Mouse (Mus musculus): ENCODE data around the gene Slc25a3.

Slc25a3 gene

DNA sequence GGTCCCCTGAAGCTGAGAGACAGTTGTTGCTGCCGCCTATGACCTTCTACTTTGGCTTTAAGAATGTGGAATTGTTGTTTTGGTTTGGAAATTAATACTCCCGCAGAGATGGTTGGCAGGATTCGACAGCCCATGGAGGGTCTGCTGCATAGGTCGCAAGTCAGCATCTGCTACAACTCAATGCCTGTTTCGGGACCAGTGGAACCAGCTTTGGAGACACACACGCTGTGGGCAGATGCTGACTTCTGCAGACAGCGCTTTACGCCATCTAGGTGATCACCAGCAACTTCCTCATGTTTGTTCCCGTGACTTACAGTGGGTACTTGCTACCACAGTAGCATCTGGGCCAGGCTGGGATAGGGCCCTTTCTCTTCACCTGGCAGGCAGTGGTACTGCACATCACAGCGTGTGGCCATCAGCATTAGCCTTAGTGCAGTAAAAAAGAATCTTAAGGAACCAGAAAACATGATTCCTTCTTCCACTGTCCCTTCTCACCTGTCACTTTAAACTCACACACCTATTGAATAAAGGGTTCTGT is 18.9 kb upstream of the Slc25a3 start:
- DNase-seq (ENCODE audit: low read depth), result no peak

DNA sequence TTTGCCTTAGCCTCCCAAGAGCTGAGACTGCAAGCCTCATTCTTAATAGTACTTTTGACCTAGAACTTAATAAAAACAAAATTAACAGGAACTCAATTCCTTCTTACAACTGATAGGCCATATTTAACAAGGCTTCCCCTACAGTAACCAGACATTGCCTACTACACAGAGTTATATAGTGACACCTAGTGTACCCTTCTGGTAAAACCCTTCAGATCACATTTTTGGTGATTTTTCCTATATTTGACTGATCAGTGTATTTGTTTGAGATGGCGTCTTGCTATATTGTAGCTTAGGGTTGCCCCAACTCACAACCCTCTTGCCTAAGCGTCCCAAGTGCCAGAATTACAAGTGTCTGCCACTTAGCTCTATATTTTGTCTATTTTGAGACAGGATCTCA is 17.7 kb upstream of the Slc25a3 start:
- DNase-seq (ENCODE audit: low read depth), result peak; percentile 33

DNA sequence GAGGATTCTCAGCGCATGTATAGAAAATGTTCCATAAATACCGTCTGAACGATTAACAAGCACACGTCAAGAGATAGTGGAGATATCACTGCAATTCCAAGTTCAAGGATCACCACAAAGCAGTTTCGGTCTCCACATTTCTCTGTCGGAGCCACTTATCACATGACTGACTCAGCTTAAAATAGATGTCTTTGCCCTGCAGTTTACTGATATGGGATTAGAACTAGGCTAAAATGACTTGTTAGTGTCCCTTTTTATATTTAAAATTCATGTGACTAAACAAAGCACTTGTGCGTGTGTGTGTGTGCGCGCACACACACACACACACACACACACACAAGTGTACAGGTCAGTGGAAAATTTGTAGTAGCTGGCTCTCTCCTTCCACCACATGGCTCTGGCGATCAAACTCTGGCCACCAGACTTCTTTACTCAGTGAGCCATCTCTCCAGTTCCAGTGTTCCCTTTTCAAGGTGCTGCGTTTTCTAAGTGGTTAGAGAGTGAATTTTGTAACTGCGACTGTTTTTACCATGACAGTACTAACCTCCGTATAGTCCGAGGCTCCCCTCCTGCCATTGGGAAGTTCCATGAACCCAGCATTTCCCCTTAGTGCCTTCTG is 15.4 kb upstream of the Slc25a3 start:
- DNase-seq (ENCODE audit: low read depth), result no peak

DNA sequence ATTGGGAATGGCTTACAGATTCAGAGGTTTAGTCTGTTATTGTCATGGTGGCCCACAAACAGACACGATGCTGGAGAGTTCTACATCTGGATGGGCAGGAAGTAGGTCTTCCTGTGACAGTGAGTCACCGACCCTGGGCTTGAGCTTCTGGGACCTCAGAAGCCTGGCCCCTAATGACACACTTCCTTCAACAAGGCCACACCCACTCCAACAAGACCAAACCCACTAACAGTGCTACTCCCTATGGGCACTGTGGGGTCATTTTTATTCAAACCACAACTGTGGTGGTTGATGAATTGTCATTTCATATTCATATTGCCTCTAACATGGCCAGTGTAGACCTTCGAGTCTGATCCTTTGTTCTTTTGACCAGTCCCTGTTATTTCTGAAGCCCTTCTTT is 14.5 kb upstream of the Slc25a3 start:
- no peak for DNase-seq (ENCODE audit: low read depth)

DNA sequence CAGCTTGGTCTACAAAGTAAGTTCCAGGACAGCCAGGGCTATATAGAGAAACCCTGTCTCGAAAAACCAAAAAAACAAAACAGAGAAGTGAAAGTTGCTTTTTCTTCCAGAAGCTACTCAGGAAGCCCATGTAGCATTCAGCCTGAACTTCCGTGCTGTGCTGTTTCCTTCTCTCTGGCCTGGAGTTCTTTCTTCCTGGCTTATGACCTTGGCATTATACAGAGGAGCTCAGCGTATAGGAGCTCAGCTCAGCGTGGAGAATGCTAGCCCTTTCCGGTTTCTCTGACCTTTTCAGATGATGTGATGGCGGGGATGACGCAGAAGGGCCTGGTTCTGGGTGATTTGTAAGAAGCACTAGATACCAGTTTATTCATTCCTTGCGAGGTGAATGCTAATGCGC is 13.5 kb upstream of the Slc25a3 start:
- no peak for DNase-seq (ENCODE audit: low read depth)

DNA sequence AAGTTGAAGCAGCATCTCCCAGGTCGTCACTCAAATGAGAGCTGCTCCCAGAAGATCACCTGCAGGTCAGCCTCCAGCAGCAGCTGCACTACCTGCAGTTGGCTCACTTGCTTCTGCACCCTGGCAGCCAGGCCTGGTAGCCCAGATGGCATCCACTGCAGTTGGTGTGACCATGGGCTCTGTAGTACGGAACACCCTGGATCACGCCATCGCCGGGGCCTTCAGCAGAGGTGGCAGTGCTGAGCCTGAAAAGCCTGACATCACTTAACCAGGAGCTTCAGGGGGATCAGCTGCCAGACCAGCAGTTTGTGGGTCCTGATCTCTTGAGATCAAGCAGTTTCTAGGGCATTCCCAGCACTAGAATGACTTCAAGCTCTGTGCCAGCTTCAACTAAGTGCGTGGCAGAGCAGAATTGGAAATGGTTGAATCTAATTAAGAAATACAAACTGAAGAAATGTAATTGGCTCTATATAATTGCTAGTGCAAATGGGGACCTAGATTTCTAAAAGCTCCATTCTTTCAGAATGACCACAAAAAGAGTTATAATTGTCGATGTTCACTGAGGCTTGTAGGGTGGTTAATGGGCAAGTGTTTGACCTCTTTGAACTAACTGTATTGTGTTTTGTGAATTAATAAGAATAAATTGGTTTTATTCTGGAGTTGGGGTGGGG is 11.6 kb upstream of the Slc25a3 start:
- DNase-seq (ENCODE audit: low read depth), result no peak

DNA sequence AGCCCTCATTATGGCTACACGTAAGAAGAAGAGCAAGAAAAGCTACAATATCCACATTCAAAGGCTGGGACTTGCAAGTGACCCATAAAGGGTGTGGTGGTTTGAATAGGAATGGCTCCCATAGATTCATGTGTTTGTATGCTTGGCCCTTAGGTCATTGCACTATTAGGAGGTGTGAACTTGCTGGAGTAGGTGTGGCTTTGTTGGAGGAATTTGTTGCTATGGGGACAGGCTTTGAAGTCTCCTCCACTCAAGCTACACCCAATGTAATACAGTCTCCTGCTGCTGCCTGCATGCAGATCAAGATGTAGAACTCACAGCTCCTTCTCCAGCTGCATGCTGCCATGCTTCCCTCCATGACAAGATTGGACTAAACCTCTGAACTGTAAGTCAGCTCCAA is 7.7 kb upstream of the Slc25a3 start:
- DNase-seq (ENCODE audit: low read depth), result no peak

DNA sequence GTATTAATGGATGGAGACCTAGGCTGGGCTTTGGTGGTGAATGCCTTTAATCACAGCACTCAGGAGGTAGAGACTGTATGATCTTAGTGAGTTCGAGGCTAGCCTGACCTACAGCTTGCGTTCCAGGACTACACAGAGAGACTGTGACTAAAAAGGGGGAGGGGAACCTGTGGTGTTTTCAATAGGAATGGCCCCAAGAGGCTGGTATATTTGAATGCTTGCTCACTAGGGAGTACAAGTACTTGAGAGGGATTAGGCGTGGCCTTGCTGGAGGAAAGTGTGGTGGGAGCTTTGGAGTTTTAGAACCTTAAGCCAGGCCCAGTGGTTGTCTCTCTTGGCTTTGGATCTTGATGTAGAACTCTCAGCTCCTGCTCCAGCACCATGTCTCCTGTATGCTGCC is 6.9 kb upstream of the Slc25a3 start:
- no peak for DNase-seq (ENCODE audit: low read depth)

DNA sequence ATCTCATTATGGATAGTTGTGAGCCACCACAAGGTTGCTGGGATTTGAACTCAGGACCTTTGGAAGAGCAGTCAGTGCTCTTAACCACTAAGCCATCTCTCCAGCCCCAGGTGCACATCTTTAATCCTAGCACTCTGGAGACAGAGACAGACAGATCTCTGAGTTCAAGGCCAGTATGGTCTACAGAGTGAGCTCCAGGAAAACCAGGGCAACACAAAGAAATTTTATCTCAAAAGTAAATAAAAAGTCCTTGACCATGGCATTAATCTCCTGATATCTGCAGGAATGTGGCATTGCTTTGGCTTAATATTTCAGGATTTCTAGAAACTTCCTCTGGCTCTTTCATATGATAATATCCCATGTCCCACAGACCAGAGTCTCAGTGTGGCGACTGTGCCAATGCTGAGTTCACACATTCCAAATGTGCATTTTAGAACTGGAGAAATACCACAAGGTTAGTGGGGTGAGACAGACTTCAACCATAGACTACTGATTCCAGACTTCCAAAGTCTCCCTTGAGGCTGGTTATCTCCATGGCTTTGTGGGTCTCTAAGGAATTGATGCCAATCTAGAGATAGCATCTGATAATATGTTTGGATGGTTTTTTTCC is 4.8 kb upstream of the Slc25a3 start:
- no peak for DNase-seq (ENCODE audit: low read depth)

DNA sequence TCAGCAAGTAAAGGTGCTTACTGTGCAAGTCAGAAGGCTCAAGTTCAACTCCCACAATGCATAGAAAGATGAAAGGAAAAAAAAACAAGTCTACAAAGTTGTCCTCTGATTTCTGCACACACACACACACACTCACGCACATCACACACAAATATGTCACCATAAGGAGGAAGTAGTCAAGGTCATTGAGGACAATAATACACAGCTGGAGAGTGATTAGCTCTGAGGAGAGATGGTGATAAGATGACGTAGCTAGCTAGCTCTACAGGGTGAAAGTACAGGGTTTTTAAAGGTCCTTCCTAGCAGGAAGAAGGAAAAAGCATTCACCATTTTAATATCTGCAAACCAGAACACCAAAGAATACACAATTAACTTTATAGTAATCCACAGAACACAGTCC is 3.5 kb upstream of the Slc25a3 start:
- DNase-seq (ENCODE audit: low read depth), result no peak

DNA sequence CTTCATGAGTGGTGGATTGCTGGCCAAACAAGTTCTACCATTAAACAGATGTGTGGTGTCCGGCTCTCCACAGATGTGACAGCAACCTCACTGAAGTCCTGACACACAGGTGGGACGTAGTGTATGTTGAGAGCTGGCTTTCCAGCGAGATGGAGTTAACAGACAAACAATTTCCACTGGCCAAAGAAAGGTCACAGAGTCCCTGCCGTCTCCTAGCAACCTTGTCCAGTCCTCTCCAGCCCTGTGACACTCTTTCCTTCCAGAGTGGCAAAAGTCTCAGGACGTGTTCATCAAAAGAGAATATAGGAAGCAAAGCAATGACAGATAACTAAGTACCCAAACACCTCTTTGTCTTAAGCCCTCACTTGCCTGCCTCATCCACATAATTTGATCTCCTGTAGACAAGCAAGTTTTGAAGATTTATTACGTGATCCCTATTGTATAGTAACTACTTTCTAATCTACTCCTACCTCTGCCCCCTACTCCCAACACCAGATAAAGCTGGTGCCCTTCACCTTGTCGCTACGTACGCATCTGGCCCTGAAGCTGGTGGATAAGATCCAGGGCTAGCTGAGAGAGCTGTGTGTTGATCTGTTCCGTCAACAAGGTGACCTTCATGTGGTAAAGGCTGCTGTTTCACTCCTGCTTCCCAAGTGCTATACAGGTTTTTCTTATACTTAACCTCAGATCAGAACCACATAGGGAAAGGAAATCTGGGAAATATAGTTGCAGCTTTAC is 2.9 kb upstream of the Slc25a3 start:
- no peak for DNase-seq (ENCODE audit: low read depth)

DNA sequence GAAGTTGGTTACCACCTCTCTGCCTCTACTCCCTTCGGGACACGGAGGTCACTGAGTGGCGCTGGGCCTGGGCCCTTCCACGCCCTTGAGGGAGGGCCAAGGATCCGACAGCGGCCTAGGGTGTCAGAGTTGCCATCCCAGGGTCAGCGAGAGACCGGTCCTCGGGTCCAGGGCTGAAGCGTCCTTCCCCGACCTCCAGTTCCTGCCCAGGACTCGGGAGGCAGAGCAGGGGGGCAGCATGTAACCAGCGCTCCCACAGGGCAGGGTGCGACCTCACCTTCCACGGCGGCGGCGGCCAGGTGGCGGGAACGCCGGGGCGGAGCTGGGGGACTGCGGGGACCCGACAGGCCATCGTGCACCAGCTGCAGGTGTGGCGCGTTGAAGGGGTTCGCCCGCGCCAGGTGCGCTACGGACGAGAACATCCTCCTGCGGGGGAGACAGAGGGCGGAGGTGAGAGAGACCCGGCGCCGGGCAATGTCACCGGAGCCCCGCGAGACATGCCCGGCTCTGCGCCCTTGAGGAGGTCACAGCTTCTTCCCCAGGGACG is 505 bp downstream of the Slc25a3 start:
- DNase-seq (ENCODE audit: low read depth), result no peak

DNA sequence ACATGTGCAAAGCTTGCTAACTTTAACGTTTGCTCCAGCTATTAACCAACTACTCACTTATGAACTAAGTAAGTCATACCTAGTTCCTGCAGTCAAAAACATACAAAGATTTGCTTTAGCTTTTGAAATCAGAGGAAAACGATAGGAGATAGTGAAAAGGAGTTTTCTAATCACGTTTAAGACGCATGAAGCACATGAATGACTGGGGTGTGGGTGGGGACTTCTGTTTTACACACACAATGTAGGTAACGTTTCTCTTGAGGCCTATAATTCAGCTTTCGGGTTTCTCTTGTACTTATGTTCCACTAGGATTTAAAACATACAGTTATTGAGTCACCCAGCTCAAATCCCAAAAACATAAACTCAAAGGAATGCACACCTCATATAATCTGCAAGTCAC is 1.2 kb downstream of the Slc25a3 start:
- DNase-seq (ENCODE audit: low read depth), result no peak

DNA sequence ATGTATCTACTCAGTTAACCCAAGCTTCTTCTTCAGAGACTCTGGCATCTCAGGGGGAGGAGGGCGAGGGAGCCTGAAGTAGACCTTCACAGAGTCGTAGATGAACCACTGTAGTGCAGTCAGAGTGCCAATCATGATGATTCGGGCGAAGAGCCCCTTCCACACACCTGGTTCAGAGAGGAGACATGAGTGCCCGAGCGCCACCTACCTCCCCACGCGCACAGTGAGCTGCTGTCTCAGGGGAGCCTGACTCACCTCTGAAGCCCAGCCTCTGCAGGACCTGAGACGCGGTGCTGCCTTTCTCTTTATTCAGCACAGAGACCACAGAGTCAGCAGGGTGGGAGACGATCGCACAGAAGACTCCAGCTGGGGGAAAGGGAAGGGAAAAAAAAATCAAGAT is 6.9 kb downstream of the Slc25a3 start:
- no peak for DNase-seq (ENCODE audit: low read depth)

DNA sequence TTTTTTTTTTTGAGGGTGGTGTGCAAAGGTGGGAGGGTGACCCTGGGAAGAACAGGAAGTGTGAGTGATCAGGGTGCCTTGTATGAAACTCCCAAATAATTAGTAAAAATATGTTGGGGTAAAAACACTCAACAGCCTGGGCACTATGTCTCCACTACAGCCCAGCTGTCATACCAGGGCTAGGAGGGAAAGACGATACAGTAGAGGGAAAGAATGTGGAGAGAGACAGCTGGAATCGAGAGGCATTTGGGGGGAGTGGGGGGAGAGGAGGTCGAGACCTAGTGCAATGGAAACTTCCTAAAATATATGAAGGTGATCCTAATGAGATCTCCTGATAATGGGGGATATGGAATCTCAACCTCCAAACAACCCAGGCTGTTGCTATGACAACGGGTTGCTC is 14.0 kb downstream of the Slc25a3 start:
- DNase-seq (ENCODE audit: low read depth), result no peak

DNA sequence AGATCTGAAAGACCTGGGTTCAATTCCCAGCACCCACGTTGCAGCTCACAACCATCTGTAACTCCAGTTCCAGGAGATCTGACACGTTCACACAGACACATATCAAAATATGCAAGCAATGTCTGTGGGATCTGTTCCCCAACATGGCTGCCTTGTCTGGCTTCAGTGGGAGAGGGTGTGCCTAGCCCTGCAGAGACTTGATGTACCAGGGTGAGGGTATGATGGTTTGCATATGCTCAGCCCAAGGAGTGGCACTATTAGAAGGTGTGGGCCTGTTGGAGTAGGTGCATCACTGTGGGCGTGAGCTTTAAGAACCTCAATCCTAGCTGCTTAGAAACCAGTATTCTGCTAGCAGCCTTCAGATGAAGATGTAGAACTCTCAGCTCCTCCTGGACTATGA is 17.9 kb downstream of the Slc25a3 start:
- DNase-seq (ENCODE audit: low read depth), result no peak

DNA sequence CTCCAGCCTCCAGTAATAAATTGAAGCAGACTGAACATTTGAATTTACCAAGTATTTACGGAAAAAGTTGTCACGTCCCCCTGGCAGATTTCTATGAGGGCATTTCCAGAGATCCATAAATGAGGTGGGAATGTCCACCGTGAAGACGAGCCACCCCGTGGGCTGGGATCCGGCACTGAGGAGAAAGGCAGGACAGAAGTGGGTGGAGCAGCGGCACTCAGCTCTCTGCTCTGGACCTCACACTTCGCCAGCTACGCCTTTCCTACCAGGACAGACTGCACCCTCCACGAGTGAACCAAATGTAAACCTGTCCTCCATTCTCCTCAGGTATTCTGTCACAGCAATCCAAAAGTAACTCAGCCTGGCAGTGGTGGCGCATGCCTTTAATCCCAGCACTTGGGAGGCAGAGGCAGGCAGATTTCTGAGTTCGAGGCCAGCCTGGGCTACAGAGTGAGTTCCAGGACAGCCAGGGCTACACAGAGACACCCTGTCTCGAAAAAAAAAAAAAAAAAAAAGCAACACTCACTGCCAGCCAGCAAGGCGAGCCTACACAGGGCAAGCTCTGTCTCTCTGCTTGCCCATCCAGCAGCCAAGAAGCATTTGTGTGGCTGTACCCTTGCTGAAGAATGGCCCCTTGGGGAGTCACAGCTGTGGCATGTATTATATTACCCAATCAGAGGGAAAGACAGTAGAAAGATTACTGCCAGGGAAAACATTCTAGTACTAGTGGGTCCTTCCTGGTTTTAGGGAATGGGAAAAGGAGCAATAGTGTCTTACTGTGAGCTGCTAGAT is 20.9 kb downstream of the Slc25a3 start:
- no peak for DNase-seq (ENCODE audit: low read depth)

DNA sequence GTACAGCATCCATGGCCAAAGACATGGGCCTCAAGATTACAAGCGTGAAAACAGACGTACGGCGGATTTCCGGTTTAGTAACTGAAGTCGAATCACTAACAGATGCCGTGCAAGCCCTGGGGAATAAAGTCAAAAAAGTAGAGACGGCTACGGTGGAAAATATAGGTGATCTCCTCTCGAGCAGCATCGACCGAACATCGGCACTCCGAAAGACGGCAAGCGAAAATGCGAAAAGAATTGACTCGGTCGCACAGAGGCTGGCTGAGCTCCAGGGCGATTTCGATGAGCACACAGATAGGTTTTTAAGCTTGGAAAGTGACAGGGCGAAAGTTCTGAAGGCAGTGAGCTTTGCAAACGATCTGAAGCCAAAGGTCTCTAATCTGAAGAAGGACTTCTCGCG is 21.9 kb downstream of the Slc25a3 start:
- DNase-seq (ENCODE audit: low read depth), result no peak

DNA sequence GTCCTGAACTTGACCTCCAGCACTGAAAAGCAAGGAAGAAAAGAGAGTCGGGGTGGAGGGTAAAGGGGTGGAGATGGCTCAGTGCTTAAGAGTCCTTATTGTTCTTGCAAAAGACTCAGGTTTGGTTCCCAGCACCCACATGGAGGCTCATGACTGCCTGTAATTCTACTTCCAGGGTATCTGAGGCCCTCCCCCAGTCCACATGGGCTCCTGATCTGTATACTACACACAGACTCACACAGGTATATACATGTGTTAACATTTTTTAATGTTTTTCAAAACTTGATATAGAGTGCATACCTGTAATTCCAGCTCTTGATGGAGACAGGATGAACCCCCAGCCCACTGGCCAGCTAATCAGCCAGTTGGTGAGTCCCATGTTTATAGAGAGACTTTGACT is 23.8 kb downstream of the Slc25a3 start:
- no peak for DNase-seq (ENCODE audit: low read depth)

DNA sequence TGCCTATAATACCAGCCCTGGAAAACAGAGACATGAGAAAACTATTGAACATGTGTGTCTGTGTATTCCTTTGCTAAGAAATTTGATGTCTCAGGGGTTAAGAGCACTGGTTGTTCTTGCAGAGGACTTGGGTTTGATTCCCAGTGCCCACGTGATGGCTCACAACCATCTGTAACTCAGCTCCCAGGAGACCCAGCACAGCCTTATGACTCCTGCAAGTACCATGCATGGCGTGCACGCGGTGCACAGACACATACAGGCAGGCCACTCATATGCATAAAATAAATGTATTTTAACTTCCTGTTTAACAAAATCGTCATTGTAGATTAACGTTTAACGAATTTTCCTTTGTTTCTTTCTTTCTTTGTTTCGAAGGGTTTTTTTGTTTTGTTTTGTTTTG is 25.8 kb downstream of the Slc25a3 start:
- no peak for DNase-seq (ENCODE audit: low read depth)

DNA sequence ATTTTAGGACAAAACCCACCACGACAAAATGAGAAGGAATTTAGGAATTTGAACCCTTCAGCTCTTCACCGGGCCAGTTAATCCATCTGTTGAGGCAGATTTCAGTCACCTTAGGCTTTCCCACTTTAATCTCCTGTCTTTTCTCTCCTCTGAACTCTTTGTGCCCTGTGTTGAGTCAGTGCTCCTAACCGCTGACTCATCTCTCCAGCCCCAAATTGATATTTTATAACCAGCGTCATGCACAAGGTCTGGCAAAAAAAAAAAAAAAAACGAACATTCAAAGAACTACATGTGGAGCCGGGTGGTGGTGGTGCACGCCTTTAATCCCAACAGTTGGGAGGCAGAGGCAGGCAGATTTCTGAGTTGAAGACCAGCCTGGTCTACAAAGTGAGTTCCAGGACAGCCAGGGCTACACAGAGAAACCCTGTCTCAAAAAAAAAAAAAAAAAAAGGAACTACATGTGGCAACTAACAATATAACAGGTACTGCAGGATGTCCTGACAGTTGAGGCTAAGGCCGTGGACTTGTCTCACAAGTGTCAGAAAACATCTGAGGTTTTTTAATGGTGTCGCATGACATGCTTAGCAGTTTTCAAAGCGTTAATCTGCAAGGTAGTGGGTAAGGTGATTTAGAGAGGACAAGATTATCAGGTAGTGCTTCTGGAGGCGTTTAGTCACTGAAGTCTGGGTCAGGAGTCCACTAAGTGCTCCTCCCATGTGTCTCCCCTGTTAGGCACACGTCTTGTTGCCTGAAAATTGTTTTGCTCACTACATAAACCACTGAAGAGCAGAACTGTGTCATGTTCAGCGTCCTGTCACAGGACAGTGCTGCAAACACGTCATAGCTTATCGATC is 29.4 kb downstream of the Slc25a3 start:
- no peak for DNase-seq (ENCODE audit: low read depth)
